Mouse (Mus musculus): ENCODE data around the gene Ccnd2. TPM values are rescaled to one million over a fixed set of nuclear protein-coding genes. Genes with fewer than 3 reads are reported as not detected.

Ccnd2 gene
- polyA plus RNA-seq, 1 experiment from 2014 or later: 650 TPM

DNA sequence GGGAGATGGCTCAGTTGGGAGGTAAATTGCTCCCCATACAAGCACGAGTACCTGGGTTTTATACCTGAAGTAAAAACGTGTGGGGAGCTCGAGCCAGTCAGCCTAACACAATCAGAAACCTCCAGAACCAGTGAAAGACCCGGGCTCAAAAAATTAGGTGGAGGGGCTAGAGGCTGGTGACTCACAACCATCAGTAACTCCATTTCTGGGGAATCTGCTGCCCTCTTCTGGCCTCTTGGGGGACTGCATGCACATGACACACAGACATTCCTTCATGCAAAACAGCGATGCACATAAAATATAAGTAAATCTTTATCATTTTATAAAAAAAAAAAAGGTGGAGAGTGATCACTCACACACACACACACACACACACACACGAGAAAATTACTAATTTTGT, 46.9 kb downstream of the Ccnd2 start:
- 59% methylated on average over 6 of the region's 6 CpGs for WGBS
- no peak for ATAC-seq (ENCODE audit: insufficient number of reproducible peaks, low FRiP score)
- no peak overlapping the region for H3K9ac ChIP-seq

DNA sequence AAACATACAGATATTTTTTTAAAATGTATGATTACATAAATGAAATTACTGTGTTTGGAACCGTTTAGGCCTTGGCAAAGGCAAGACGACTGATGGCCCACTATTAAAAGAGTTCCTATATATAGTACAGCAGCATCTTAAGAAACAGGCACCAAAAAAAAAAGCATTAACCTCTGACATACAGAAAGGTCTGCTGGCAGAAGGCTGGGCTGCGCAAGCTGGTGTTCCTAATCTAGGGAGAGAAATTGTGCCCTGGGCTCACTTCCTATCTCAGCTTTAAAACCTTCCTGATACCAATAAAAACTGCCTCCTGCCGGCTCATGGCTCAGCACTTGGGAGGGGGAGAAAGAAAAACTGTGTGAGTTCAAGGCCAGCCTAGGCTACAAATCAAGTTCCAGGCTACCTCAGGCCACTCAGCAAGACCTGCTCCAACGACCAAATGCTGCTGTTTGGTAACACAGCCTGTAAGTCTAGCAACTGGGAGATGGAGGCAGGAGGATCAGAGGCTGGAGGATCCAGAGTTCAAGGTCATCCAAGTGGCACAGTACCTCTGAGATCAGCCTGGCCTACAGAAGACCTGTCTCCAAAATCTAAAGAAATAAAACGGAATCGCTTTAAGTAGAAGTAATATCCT, 47.5 kb downstream of the Ccnd2 start:
- Histone ChIP-seq H3K9ac (0 out of 2 replicates have a peak overlapping the region, but pooled peaks have one; percentile 9), H3K4me2 (no peak overlapping the region), H3K9me3 (replicated peaks) (no peaks in the 10 kb centered on the region), H3K27me3 (replicated peaks) (no peaks in the 10 kb centered on the region), H3K36me3 (peaks cover 24% of the 10 kb centered on the region), H3K4me1 (replicated peaks) (peaks cover 17% of the 10 kb centered on the region), H3K4me3 (no peak overlapping the region), H3K27ac (ENCODE audit: poor library complexity, severe bottlenecking) (no peak overlapping the region)
- 71% methylated on average over 7 of the region's 7 CpGs for WGBS
- ATAC-seq (ENCODE audit: insufficient number of reproducible peaks, low FRiP score): no peak

More for the DNA sequence above, 46.9 kb downstream of the Ccnd2 start:
- Histone ChIP-seq H3K27ac (ENCODE audit: poor library complexity, severe bottlenecking) (no peak overlapping the region), H3K36me3 (peaks cover 24% of the 10 kb centered on the region), H3K9me3 (replicated peaks) (no peaks in the 10 kb centered on the region), H3K4me3 (no peak overlapping the region), H3K4me2 (no peak overlapping the region), H3K4me1 (replicated peaks) (peaks cover 17% of the 10 kb centered on the region), H3K27me3 (replicated peaks) (no peaks in the 10 kb centered on the region)

DNA sequence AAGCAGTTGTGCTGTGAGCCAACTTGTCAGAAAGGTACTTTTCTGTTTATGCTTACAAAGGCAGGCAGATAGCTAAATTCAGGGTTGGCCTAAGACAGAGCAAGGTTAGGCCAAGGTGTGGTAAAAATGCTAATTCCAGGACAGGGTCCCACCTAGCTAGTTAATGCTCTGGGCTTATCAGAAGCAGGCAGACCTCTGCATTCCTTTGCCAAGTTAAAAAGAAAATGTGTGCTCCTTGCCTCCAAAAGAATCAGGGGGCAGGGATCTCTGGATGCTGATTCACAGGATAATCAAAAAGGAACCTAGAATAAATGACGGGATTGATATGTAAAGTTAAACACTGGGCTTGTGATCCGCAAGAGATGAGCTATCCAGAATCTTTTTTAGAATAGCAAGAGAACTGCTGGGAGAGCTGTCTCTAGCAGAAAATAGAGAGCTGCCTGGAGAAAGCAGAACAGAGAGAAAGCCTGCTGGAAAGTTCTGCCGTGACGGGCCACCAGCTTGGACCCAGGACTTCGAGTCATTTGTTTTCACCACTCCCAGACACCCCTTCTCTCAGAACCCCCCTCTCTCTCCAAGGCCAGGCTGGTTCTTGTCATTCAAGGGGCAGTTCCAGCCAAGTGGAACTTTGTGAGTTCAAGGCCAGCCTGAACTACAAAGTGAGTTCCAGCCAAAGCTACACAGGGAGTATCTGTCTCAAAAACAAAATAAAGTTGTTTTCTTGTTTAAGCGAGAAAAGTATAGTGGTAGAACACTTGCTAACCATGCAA, 48.3 kb downstream of the Ccnd2 start:
- no peak for ATAC-seq (ENCODE audit: insufficient number of reproducible peaks, low FRiP score)
- peaks cover 24% of the 10 kb centered on the region for H3K36me3 ChIP-seq
- WGBS: 86% methylated on average over 6 of the region's 6 CpGs
- H3K27ac ChIP-seq (ENCODE audit: poor library complexity, severe bottlenecking): no peak overlapping the region
- H3K4me1 ChIP-seq (replicated peaks): peaks cover 15% of the 10 kb centered on the region
- H3K4me3 ChIP-seq: no peak overlapping the region
- H3K4me2 ChIP-seq: no peak overlapping the region
- H3K9ac ChIP-seq: no peak overlapping the region
- no peaks in the 10 kb centered on the region for H3K9me3 ChIP-seq (replicated peaks)
- H3K27me3 ChIP-seq (replicated peaks): no peaks in the 10 kb centered on the region

DNA sequence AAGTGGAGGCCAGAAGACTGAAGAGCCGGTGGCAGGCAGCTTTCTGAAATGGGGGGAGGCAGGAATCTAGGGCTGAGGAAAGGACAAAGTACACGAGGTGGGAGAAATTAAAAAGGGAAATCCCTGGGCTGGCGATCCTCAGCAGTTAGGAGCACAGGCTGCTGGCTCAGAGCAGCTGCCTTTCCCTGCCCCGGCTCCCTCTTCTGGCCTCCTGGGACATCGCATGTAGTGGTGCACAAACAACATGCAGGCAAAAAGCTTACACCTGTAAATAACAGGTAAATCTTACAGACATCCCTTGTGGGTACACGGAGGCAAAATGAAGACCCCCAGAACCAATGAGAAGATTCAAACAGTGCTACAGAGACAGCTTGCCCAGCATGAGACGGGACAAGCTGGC, 57.4 kb downstream of the Ccnd2 start:
- Histone ChIP-seq H3K9ac (no peak overlapping the region), H3K36me3 (peaks cover 25% of the 10 kb centered on the region), H3K4me1 (replicated peaks) (no peaks in the 10 kb centered on the region), H3K9me3 (replicated peaks) (no peaks in the 10 kb centered on the region), H3K4me2 (no peak overlapping the region), H3K27ac (ENCODE audit: poor library complexity, severe bottlenecking) (no peak overlapping the region), H3K27me3 (replicated peaks) (no peaks in the 10 kb centered on the region), H3K4me3 (no peak overlapping the region)
- WGBS: 60% methylated on average over 7 of the region's 7 CpGs
- no peak for ATAC-seq (ENCODE audit: insufficient number of reproducible peaks, low FRiP score)

DNA sequence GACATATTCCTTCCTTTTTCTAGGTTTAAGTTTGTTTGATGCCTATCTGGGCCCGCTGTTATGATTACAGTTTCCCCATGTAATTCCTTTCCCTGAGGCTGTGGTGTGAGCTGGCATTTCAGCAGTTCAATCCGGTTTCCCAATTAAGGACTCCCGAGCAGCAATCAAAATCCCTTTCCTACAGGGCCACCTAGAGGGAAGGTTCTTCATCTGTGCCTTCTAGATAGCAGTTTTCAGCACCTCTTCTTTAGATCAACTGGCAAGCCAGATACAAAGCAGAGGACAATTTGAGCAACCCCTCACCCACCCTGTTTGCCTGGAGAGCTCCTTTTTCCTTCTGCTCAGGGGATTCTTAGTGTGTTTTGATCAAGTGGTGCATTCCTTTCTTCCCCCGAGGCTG, 65.3 kb downstream of the Ccnd2 start:
- peak; percentile 45; the same call in 1 of the 2 replicates for ATAC-seq (ENCODE audit: insufficient number of reproducible peaks, low FRiP score)
- Histone ChIP-seq H3K36me3 (peaks cover 36% of the 10 kb centered on the region), H3K4me1 (replicated peaks) (peaks cover 26% of the 10 kb centered on the region), H3K4me3 (no peak overlapping the region), H3K9me3 (replicated peaks) (no peaks in the 10 kb centered on the region), H3K27me3 (replicated peaks) (peaks cover 6% of the 10 kb centered on the region), H3K4me2 (no peak overlapping the region), H3K27ac (ENCODE audit: poor library complexity, severe bottlenecking) (no peak overlapping the region), H3K9ac (no peak overlapping the region)
- 17% methylated on average over 4 of the region's 4 CpGs for WGBS

DNA sequence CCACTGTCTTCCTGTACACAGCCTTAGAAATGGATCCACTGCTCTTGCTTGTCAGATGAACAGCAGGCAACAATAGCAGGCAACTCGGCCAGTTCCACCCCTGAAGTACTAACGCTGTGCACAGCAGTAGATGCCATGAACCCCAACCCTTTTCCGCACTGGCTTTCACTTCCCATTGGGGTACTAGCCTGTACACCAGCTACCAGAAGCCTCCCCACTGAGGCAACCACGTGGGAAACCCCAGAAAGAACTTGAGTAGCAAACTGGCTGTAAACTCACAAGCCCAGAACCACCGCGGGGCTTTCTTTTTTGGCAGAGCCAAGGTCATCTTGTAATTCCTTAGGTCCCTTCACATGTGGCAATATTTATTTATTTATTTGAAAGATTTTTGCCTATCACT, 70.2 kb downstream of the Ccnd2 start:
- Histone ChIP-seq H3K4me2 (no peak overlapping the region), H3K27ac (ENCODE audit: poor library complexity, severe bottlenecking) (no peak overlapping the region), H3K4me1 (replicated peaks) (peaks cover 22% of the 10 kb centered on the region), H3K4me3 (no peak overlapping the region), H3K9me3 (replicated peaks) (no peaks in the 10 kb centered on the region), H3K27me3 (replicated peaks) (peaks cover 25% of the 10 kb centered on the region), H3K9ac (no peak overlapping the region), H3K36me3 (no peaks in the 10 kb centered on the region)
- no peak for ATAC-seq (ENCODE audit: insufficient number of reproducible peaks, low FRiP score)
- WGBS: 78% methylated on average over 6 of the region's 6 CpGs

DNA sequence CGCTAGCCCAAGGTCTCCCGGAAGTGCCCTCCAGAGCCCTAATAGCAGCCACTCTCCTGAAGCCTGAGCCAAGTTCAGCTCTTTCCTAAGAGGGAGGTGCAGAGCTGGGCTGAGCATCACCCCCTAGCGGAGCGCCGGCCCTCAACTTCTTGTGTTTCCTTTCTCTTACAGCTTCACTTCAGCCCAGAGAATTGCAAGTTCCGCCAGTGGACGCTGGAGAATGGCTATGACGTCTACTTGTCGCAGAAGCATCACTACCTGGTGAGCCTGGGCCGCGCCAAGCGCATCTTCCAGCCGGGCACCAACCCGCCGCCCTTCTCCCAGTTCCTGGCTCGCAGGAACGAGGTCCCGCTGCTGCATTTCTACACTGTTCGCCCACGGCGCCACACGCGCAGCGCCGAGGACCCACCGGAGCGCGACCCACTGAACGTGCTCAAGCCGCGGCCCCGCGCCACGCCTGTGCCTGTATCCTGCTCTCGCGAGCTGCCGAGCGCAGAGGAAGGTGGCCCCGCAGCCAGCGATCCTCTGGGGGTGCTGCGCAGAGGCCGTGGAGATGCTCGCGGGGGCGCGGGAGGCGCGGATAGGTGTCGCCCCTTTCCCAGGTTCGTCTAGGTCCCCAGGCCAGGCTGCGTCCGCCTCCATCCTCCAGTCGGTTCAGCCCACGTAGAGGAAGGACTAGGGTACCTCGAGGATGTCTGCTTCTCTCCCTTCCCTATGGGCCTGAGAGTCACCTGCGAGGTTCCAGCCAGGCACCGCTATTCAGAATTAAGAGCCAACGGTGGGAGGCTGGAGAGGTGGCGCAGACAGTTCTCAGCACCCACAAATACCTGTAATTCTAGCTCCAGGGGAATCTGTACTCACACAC, 71.9 kb downstream of the Ccnd2 start:
- H3K4me2 ChIP-seq: peak overlapping the region; percentile 89
- 1% methylated on average over 59 of the region's 59 CpGs for WGBS
- no peaks in the 10 kb centered on the region for H3K36me3 ChIP-seq
- H3K27me3 ChIP-seq (replicated peaks): peaks cover 25% of the 10 kb centered on the region
- peaks cover 20% of the 10 kb centered on the region for H3K4me1 ChIP-seq (replicated peaks)
- no peaks in the 10 kb centered on the region for H3K9me3 ChIP-seq (replicated peaks)
- ATAC-seq (ENCODE audit: insufficient number of reproducible peaks, low FRiP score): peak; percentile 72
- peak overlapping the region; percentile 67 for H3K9ac ChIP-seq
- H3K4me3 ChIP-seq: peak overlapping the region; percentile 55
- no peak overlapping the region for H3K27ac ChIP-seq (ENCODE audit: poor library complexity, severe bottlenecking)

Other genes starting within 250 kb of the Ccnd2 start
- 0.17 TPM in 1 of 2 replicates, not detected in the other for gene Dyrk4, start 230.4 kb downstream of the Ccnd2 start, polyA plus RNA-seq (2016; fragmentation: Nextera tagmentation; extraction: Ambion mirVana)
- 39.1 and 42.5 TPM in 2 replicates for gene Rad51ap1, start 212.6 kb downstream of the Ccnd2 start, polyA plus RNA-seq (2016; fragmentation: Nextera tagmentation; extraction: Ambion mirVana)
- 12.6 and 13.2 TPM in 2 replicates for gene D6Wsu163e, start 212.2 kb downstream of the Ccnd2 start, polyA plus RNA-seq (2016; fragmentation: Nextera tagmentation; extraction: Ambion mirVana)
- gene Fgf6, start 136.6 kb downstream of the Ccnd2 start, polyA plus RNA-seq (2016; fragmentation: Nextera tagmentation; extraction: Ambion mirVana): 0.06 and 0.13 TPM in 2 replicates
- 0.27 and 0.40 TPM in 2 replicates for gene Fgf23, start 79.3 kb downstream of the Ccnd2 start, polyA plus RNA-seq (2016; fragmentation: Nextera tagmentation; extraction: Ambion mirVana)
- gene Tigar, start 42.6 kb downstream of the Ccnd2 start, polyA plus RNA-seq (2016; fragmentation: Nextera tagmentation; extraction: Ambion mirVana): 9.1 and 9.2 TPM in 2 replicates